Mouse (Mus musculus) stomach, embryonic 14.5 days (tissue): ENCODE data around the gene Tmcc1. TPM values are rescaled to one million over a fixed set of nuclear protein-coding genes. Genes with fewer than 3 reads are reported as not detected.
"Not testable (repeated sequence)": the region's sequence is repeated elsewhere in the genome, so short reads cannot be mapped to it uniquely, and the experiment has no call there.

ENCODE experiments used
- ATAC-seq: fragments of 200-750 bp; cut with Nextera tagmentation; 2 replicates; pipeline ENCODE4 v1.8.0; 2017; ENCODE audit warnings: low read depth, moderate TSS enrichment; ENCODE audit not compliant: insufficient number of reproducible peaks, insufficient read depth, low FRiP score
- H3K27ac ChIP-seq: fragments of 300-500 bp; sonication (generic); 2 replicates; pipeline ENCODE4 v1.5.1; 2014; ENCODE audit warnings: mild to moderate bottlenecking, low read length, moderate library complexity, mixed read lengths
- H3K27me3 ChIP-seq: fragments of 300-500 bp; sonication (generic); 2 replicates; pipeline ENCODE4 v1.6.1; 2014; ENCODE audit warnings: low read length, control low read depth, mixed read lengths; ENCODE audit not compliant: control insufficient read depth, insufficient read depth
- H3K36me3 ChIP-seq: fragments of 300-500 bp; sonication (generic); 2 replicates; pipeline ENCODE4 v1.6.1; 2014; ENCODE audit warnings: mild to moderate bottlenecking, control low read depth, low read length, moderate library complexity, mixed read lengths; ENCODE audit not compliant: control insufficient read depth, insufficient read depth
- H3K4me1 ChIP-seq: fragments of 300-500 bp; sonication (generic); 2 replicates; pipeline ENCODE4 v1.6.1; 2014; ENCODE audit warnings: low read length, control low read depth, mixed read lengths; ENCODE audit not compliant: control insufficient read depth, insufficient read depth
- H3K4me2 ChIP-seq: fragments of 300-500 bp; sonication (generic); replicated peaks from 2 replicates; pipeline ENCODE4 v1.6.1; 2014; ENCODE audit warnings: low read depth, low read length, control low read depth
- H3K4me3 ChIP-seq: fragments of 300-500 bp; sonication (generic); 2 replicates; pipeline ENCODE4 v1.5.1; 2014; ENCODE audit warnings: low read depth, low read length, control low read depth
- H3K9ac ChIP-seq: fragments of 300-500 bp; sonication (generic); replicated peaks from 2 replicates; pipeline ENCODE4 v1.6.1; 2014; ENCODE audit warnings: low read depth, mild to moderate bottlenecking, control low read depth, low read length, moderate library complexity, mixed read lengths
- H3K9me3 ChIP-seq: fragments of 300-500 bp; sonication (generic); 2 replicates; pipeline ENCODE4 v1.6.1; 2016; ENCODE audit warnings: low read depth, low read length, control low read depth; ENCODE audit not compliant: control insufficient read depth
- WGBS: fragments of 180-500 bp; shearing (Covaris S2); extraction: QIAGEN DNeasy Blood & Tissue Kit; methylation state at CpG from one replicate; pipeline ENCODE4 v1.1.7; 2014; 5-methylcytosine and 5-hydroxymethylcytosine counted together
- polyA plus RNA-seq: library from polyadenylated mRNA; unstranded; fragments of >200 nt; fragmentation: Nextera tagmentation; extraction: Ambion mirVana; gene quantifications from 2 replicates; pipeline ENCODE4 v1.2.1, GENCODE M21; 2014

The Tmcc1 gene
- 19.3 and 20.5 TPM in 2 replicates for polyA plus RNA-seq

- H3K27me3 ChIP-seq, result no peaks in the 10 kb centered on the region
- peak within 1 kb of the TSS; percentile 89 for H3K4me3 ChIP-seq
- peak within 1 kb of the TSS; percentile 60 for H3K4me2 ChIP-seq
- WGBS, result 1% methylated on average over 57 of the region's 68 CpGs
- peak within 1 kb of the TSS; percentile 83 for H3K9ac ChIP-seq
- peak; percentile 93 for ATAC-seq
- H3K4me1 ChIP-seq, result peaks cover 4% of the 10 kb centered on the region; the same call in 1 of the 2 replicates
- peak within 1 kb of the TSS; percentile 71 for H3K27ac ChIP-seq
- H3K9me3 ChIP-seq, result no peaks in the 10 kb centered on the region
- no peaks in the 10 kb centered on the region for H3K36me3 ChIP-seq
Measured at GRCm38 (mm10) chr6:116193394-116194393, at the start of gene Tmcc1. Gene Tmcc1, minus strand, starts transcription at chr6:116193486.

- 62% methylated on average over 2 of the region's 2 CpGs for WGBS
- Histone ChIP-seq H3K9ac (no peak overlapping the region), H3K4me1 (no peaks in the 10 kb centered on the region), H3K27me3 (no peaks in the 10 kb centered on the region), H3K4me2 (no peak overlapping the region), H3K4me3 (no peak overlapping the region), H3K36me3 (peaks cover 44% of the 10 kb centered on the region), H3K9me3 (no peaks in the 10 kb centered on the region), H3K27ac (no peak overlapping the region)
- no peak for ATAC-seq
Measured at GRCm38 (mm10) chr6:116240371-116240770, 47.1 kb upstream of the Tmcc1 start.

GRCm38 (mm10) chr6:116238083-116238482 is 44.8 kb upstream of the Tmcc1 start:
- no peak overlapping the region for H3K9ac ChIP-seq
- 86% methylated on average over 5 of the region's 5 CpGs for WGBS
- ATAC-seq, result no peak

GRCm38 (mm10) chr6:116235336-116235735 is 42.0 kb upstream of the Tmcc1 start:
- peaks cover 42% of the 10 kb centered on the region for H3K36me3 ChIP-seq
- H3K4me1 ChIP-seq, result no peaks in the 10 kb centered on the region
- ATAC-seq, result no peak
- H3K4me3 ChIP-seq, result no peak overlapping the region
- no peaks in the 10 kb centered on the region for H3K9me3 ChIP-seq
- no peak overlapping the region for H3K9ac ChIP-seq
- no peaks in the 10 kb centered on the region for H3K27me3 ChIP-seq
- WGBS, result 92% methylated on average over 5 of the region's 5 CpGs
- no peak overlapping the region for H3K27ac ChIP-seq
- H3K4me2 ChIP-seq, result no peak overlapping the region

More at GRCm38 (mm10) chr6:116238083-116238482, 44.8 kb upstream of the Tmcc1 start:
- H3K27ac ChIP-seq, result no peak overlapping the region
- no peak overlapping the region for H3K4me3 ChIP-seq
- H3K4me2 ChIP-seq, result no peak overlapping the region
- H3K9me3 ChIP-seq, result no peaks in the 10 kb centered on the region
- peaks cover 33% of the 10 kb centered on the region for H3K36me3 ChIP-seq
- no peaks in the 10 kb centered on the region for H3K4me1 ChIP-seq
- no peaks in the 10 kb centered on the region for H3K27me3 ChIP-seq

GRCm38 (mm10) chr6:116234821-116235220 is 41.5 kb upstream of the Tmcc1 start:
- not testable (repeated sequence) for H3K27ac ChIP-seq, H3K9me3 ChIP-seq, H3K27me3 ChIP-seq, ATAC-seq, H3K4me1 ChIP-seq, H3K4me3 ChIP-seq, H3K4me2 ChIP-seq, H3K9ac ChIP-seq
- whole genome bisulfite sequencing, result 88% methylated on average over 2 of the region's 2 CpGs
- peaks cover 40% of the 10 kb centered on the region for H3K36me3 ChIP-seq

- no peaks in the 10 kb centered on the region for H3K27me3 ChIP-seq
Measured at GRCm38 (mm10) chr6:116228785-116229525, 35.7 kb upstream of the Tmcc1 start.

GRCm38 (mm10) chr6:116227767-116228166 is 34.5 kb upstream of the Tmcc1 start:
- H3K27me3 ChIP-seq, result no peaks in the 10 kb centered on the region
- no peak overlapping the region for H3K4me2 ChIP-seq
- H3K4me3 ChIP-seq, result no peak overlapping the region
- WGBS, result 85% methylated on average over 11 of the region's 11 CpGs
- H3K4me1 ChIP-seq, result no peaks in the 10 kb centered on the region
- peaks cover 52% of the 10 kb centered on the region for H3K36me3 ChIP-seq
- no peak overlapping the region for H3K27ac ChIP-seq
- ATAC-seq, result no peak
- no peak overlapping the region for H3K9ac ChIP-seq
- H3K9me3 ChIP-seq, result no peaks in the 10 kb centered on the region

More at GRCm38 (mm10) chr6:116228785-116229525, 35.7 kb upstream of the Tmcc1 start:
- no peak; the same call in 1 of the 2 replicates for ATAC-seq
- Histone ChIP-seq H3K36me3 (peaks cover 51% of the 10 kb centered on the region), H3K4me1 (no peaks in the 10 kb centered on the region), H3K27ac (no peak overlapping the region), H3K9me3 (no peaks in the 10 kb centered on the region), H3K4me2 (no peak overlapping the region), H3K4me3 (no peak overlapping the region), H3K9ac (no peak overlapping the region)
- WGBS, result 60% methylated on average over 12 of the region's 12 CpGs
